Mouse (Mus musculus) left cerebral cortex, adult 2 months (tissue): ENCODE measurements around the gene Cdc14b. TPM values are rescaled to one million over a fixed set of nuclear protein-coding genes. Genes with fewer than 3 reads are reported as not detected.

Experiments
- DNase-seq, 2 experiments: peaks; one replicate each; pipeline ENCODE4 v3.0.0; 2021 to 2022; ENCODE audit warnings: low spot score in 2 of 2, mixed read lengths in 1 of 2; ENCODE audit errors: extremely low spot score in 1 of 2
- H3K27ac ChIP-seq: fragments of 200-600 bp; 2 replicates; pipeline ENCODE4 v1.8.1; 2022
- H3K4me3 ChIP-seq: fragments of 200-600 bp; 2 replicates; pipeline ENCODE4 v1.8.1; 2022
- CTCF ChIP-seq: fragments of 200-600 bp; IDR thresholded peaks from 2 replicates; pipeline ENCODE4 v1.8.1; 2022; ENCODE audit warnings: antibody characterized with exemption, mild to moderate bottlenecking, moderate library complexity
- intact Hi-C: fragments of 180-260 bp; cut with DNase I; formaldehyde crosslinking; loops from one replicate; pipeline ENCODE4 v1.15.1; 2025
- total RNA-seq, 2 experiments: library from RNA; stranded (reverse); gene quantifications; 2 replicates each; pipeline ENCODE4 v1.2.3; 2021

Gene Cdc14b
- total RNA-seq, 2 experiments from 2014 or later: 15.3 to 19.0 TPM

DNA sequence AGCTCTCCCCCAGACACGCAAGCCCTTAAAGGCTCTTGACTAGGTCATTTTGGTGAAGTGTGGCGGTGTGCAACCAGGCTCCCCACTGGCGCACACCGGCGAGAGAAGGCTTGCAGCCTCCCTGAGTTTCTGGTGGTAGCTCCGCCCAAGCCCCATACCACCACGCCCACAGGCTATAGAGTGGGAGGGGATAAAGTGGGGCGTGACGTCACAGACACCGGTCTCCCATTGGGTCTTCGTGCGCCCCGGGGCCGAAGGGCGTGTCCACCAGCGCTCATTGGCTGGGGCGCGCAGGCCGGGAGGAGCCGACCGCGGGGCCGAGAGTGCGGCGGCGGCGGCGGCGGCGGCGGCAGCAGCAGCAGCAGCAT is 113.6 kb downstream of the Cdc14b start, which contains the start of gene Habp4:
Gene Habp4, plus strand, starts transcription at position 277 of the 368 bp plus-strand sequence.
- TF ChIP-seq CTCF: no peak
- peak within 1 kb of the TSS; percentile 86 for H3K27ac ChIP-seq
- peak; percentile 98 to 99 for DNase-seq
- intact Hi-C loops: loop anchor here (1.0 to 5.0 kb wide), 2 partner anchors 8 to 211 kb away; partner anchors contain the start of genes Ctsl and Zfp367
- H3K4me3 ChIP-seq: peak within 1 kb of the TSS; percentile 85

DNA sequence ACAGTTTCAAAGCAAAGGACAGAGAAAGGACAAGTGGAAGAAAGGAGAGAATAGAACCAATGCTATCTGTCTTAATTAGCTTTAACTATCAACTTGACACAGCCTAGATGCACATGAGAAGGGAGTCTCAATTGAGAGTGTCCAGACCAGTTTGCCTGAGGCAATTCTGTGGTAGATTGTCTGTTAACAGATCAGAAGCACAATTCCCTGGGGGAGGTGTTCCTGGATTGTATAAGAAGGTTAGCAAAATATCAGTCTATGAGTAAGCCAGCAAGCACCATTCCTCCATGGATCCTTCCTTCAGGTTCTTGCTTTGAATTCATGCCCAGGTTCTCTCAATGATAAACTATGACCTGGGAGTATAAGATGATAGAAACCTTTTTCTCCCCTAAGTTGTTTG is 118.1 kb downstream of the Cdc14b start:
- Histone ChIP-seq H3K27ac (no peak overlapping the region), H3K4me3 (no peak overlapping the region)
- no peak for DNase-seq
- intact Hi-C loops: loop anchor here (10.0 kb wide), 1 partner anchor 592 kb away; no protein-coding TSS in a partner anchor
- TF ChIP-seq CTCF: no peak

DNA sequence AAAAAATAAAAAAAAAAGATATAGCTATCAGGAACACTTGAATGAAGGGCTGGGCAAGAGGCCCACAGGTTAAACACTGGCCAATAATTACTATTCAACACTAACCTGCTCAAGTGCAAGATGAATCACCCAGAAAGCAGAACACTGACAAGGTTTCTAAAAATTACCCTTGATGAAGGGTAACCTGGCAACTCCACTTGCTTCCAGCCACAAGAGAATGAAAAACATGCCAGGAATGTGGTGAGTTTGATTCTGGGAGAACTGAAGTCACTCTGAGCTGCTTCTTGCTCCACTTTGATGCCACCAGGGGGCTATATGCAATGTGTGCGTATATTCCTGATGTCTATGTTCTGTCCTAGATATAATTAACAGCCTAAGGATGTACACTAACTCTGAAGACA is 119.9 kb downstream of the Cdc14b start:
- DNase-seq: no peak

DNA sequence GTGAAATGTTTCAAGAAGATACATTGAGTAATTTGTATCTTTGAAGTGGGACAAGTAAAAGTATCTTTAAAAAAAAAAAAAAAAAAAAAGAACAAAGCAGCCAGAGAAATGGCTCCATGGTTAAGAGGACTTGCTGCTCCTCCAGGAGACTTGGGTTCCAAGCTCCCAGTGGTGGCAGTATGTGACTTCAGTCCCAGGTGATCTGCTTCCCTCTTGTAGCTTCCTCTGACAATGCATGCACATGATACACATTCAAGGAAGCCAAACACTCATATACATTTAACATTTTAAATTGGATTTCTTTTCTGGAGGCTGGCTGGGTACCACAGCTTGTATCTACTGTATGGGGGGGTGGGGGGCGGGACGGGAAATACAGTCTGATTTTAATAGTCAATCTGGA is 120.4 kb downstream of the Cdc14b start:
- H3K4me3 ChIP-seq: no peak overlapping the region
- no peak overlapping the region for H3K27ac ChIP-seq
- intact Hi-C loops: loop anchor here (10.0 kb wide), 1 partner anchor 590 kb away; no protein-coding TSS in a partner anchor
- TF ChIP-seq CTCF: no peak
- no peak for DNase-seq

More for the DNA sequence above, 119.9 kb downstream of the Cdc14b start:
- intact Hi-C loops: loop anchor here (10.0 kb wide), 1 partner anchor 590 kb away; no protein-coding TSS in a partner anchor
- peak; percentile 37 for TF ChIP-seq CTCF
- no peak overlapping the region for H3K4me3 ChIP-seq
- no peak overlapping the region for H3K27ac ChIP-seq

DNA sequence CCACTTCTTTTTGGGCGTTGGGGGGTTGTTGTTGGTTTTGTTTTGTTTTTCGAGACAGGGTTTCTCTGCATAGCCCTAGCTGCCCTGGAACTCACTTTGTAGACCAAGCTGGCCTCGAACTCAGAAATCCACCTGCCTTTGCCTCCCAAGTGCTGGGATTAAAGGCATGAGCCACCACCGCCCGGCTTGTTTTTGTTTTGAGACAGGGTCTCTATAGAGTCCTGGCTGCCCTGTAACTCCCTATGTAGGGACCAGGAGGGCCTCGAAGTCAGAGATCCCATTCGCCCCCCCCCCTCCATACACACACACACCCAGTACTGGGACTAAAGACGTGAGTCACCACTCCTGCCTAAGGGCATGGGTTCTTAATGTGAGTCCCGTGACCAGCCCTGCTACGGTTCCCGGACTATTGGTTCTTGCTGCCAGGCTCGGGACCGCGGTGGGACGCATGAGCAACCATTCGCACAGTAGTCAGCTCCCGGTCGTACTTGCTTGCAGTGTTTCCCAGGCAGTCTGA is 121.3 kb downstream of the Cdc14b start:
- H3K27ac ChIP-seq: no peak overlapping the region
- no peak for TF ChIP-seq CTCF
- peak overlapping the region; percentile 65 for H3K4me3 ChIP-seq
- DNase-seq: no peak
- intact Hi-C loops: loop anchor here (1.0 to 10.0 kb wide), 2 partner anchors 7 to 589 kb away; partner anchors contain the start of gene Habp4

DNA sequence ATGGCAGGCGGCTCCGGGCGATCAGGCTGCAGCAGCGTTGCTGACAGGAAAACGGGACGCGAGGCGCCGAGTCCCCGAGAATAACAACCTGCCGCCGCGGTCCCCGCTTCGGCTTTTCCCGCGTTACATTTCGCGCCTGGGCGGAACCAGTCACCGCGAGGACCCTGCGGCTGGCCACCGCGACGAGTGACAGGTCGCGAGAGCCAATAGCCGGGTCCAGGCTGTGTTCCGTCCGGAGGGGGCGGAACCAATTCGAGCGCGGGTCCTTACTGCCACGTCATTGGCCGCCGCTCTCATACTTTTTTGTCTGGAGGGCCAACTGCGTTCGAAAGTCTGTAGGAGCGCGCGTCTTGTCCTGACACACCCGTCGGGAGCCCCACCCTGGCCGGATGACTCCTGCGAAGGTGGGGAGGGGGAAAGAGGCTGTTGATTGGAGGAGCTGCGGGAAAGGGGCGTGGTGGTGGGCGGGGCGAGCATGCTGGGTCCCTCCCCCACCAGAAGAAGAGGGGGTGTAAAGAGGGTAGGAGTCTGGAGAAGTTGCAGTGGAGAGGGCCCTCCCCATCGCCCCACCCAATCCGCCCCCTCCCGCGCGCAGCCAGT is 121.9 kb downstream of the Cdc14b start, which contains the start of gene Zfp367:
Gene Zfp367, minus strand, starts transcription at position 120 of the 600 bp plus-strand sequence.
- no peak for TF ChIP-seq CTCF
- intact Hi-C loops: loop anchor here (1.0 to 10.0 kb wide), 2 partner anchors 8 to 588 kb away; partner anchors contain the start of gene Habp4
- peak; percentile 96 to 97 for DNase-seq
- peak within 1 kb of the TSS; percentile 81 for H3K27ac ChIP-seq
- H3K4me3 ChIP-seq: peak within 1 kb of the TSS; percentile 65

DNA sequence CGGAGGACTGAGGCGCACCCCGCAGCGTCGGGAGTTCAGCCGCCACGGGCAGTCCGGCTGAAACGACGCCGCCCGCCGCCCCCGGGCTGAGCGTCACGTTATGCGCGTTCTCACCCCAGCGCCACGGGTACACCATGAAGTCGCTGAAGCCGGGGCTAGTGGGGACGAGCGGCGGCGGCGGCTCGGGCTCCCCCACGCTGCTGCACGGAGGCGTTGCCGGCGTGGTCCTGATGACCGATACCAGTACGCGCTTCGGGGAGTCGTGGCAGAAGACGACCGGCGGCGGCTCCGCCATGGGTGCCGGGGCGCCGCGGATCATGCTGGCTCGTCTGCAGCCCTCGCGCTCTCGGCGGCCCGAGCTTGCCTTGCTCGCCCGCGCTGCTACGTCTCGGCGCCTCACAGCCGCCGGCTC is 122.4 kb downstream of the Cdc14b start:
- peak; percentile 53 to 59 for DNase-seq
- peak overlapping the region; percentile 65 for H3K4me3 ChIP-seq

DNA sequence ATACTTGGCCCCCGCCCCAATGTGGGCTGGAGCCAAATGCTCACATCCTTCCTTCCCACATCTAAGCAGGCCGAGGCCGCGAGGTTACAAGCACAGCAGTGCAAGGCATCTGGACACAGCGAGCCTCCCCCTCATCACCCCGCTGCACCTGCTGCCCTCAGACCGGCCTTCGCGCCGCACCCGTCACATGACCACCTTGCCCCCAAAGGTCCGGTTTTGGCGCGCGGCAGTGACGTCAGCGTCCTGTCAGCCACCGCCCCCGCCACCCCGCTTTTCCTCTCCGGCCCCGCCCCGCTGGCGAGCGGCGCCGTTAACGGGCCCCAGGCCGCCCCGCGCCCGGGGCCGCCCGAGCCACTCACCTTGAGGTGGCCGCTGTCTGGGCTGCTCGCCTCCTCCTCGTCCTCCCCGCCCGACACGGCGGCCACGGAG is 122.8 kb downstream of the Cdc14b start:
- DNase-seq: peak; percentile 72 to 83
- Histone ChIP-seq H3K4me3 (peak overlapping the region; percentile 65), H3K27ac (peak overlapping the region; percentile 81)
- no peak for TF ChIP-seq CTCF
- intact Hi-C loops: loop anchor here (10.0 kb wide), 1 partner anchor 587 kb away; no protein-coding TSS in a partner anchor

More for the DNA sequence above, 122.4 kb downstream of the Cdc14b start:
- TF ChIP-seq CTCF: no peak
- H3K27ac ChIP-seq: peak overlapping the region; percentile 81
- intact Hi-C loops: loop anchor here (1.0 to 10.0 kb wide), 2 partner anchors 9 to 588 kb away; partner anchors contain the start of gene Habp4

DNA sequence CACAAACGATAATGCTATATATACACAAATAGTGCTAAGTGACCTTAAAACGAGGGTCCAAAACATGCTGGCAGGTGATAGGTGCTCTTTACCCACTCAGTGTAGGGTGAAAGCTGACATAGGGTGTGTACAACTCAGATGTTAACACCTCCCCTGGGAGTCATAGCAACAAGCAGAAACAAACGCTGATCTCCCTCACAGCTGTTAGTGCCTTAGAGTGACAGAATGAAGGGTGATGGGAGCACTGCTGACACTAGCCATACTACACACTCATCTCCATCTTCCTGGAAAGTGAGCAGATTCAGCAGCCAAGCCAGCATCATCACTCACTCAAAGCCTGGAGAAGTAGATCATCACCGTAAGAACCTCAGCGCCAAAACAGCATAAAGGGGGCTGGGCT is 125.0 kb downstream of the Cdc14b start:
- DNase-seq: no peak
- no peak for TF ChIP-seq CTCF
- no peak overlapping the region for H3K4me3 ChIP-seq
- intact Hi-C loops: loop anchor here (10.0 kb wide), 1 partner anchor 585 kb away; no protein-coding TSS in a partner anchor
- no peak overlapping the region for H3K27ac ChIP-seq

Other genes starting within 250 kb of the Cdc14b start
- not detected for gene Hsd17b3, start 186.1 kb downstream of the Cdc14b start, total RNA-seq
- under 1 TPM; 0.41 to 0.84 TPM for gene Slc35d2, start 145.9 kb downstream of the Cdc14b start, total RNA-seq
- 10 to 100 TPM; 26.8 to 29.3 TPM for gene Zfp367, start 122.1 kb downstream of the Cdc14b start, total RNA-seq
- gene Habp4, start 113.5 kb downstream of the Cdc14b start, total RNA-seq: 100 to 1,000 TPM; 185 to 196 TPM
- gene Aaed1, start 37.4 kb upstream of the Cdc14b start, total RNA-seq: 10 to 100 TPM; 19.0 to 20.8 TPM
- 100 to 1,000 TPM; 120 to 129 TPM for gene Ctsl, start 95.6 kb upstream of the Cdc14b start, total RNA-seq
- gene Cdk20, start 157.0 kb upstream of the Cdc14b start, total RNA-seq: 10 to 100 TPM in 1 of 2 experiments, 1 to 10 TPM in 1; 10.0 to 10.8 TPM
- not detected for gene Fam240b, start 222.5 kb upstream of the Cdc14b start, total RNA-seq